Mouse (Mus musculus): Measurements from ENCODE around the gene Asb10.

DNA sequence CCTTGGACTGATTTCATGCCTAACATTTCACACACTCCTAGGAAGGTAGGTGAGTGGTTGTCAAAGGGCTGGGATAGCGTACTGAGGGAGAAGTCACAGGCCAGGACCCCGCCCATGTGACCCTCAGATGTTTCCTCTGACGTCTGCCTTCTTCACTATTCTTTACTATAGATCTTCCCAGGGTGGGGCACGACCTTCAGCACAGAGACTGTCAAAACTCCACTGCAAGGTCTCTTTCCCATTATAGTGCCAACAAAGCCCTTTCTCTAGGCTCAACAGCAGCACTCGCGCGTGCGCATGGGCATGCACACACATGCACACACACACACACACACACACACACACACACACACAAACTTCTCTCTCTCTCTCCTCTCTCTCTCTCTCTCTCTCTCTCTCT lies 17.0 kb downstream of the Asb10 start:
- TF ChIP-seq CTCF (IDR thresholded peaks at IDR 0.05; ENCODE audit: low read depth) (no peak), EP300 (IDR thresholded peaks at IDR 0.05; ENCODE audit: low read depth) (no peak)

Measured in heart, postnatal 0 days (tissue).